Mouse (Mus musculus) limb, embryonic 10.5 days (tissue): ENCODE data around the gene Fam180a. TPM values are rescaled to one million over a fixed set of nuclear protein-coding genes. Genes with fewer than 3 reads are reported as not detected.

Experiments used
- DNase-seq: peaks from one replicate; pipeline ENCODE4 v3.0.0-alpha.2; 2017; ENCODE audit warnings: low spot score
- H3K27ac ChIP-seq: fragments of 300-500 bp; sonication (generic); 2 replicates; pipeline ENCODE4 v1.5.1; 2016; ENCODE audit warnings: mild to moderate bottlenecking
- H3K27me3 ChIP-seq: fragments of 300-500 bp; sonication (generic); 2 replicates; pipeline ENCODE4 v1.6.1; 2016; ENCODE audit warnings: low read depth, mild to moderate bottlenecking; ENCODE audit not compliant: poor library complexity, severe bottlenecking
- H3K36me3 ChIP-seq: fragments of 300-500 bp; sonication (generic); 2 replicates; pipeline ENCODE4 v1.6.1; 2016; ENCODE audit warnings: mild to moderate bottlenecking, moderate library complexity
- H3K4me1 ChIP-seq: fragments of 300-500 bp; sonication (generic); 2 replicates; pipeline ENCODE4 v1.6.1; 2016
- H3K4me3 ChIP-seq: fragments of 300-500 bp; sonication (generic); 2 replicates; pipeline ENCODE4 v1.5.1; 2016; ENCODE audit warnings: mild to moderate bottlenecking, moderate library complexity
- H3K9me3 ChIP-seq: fragments of 300-500 bp; sonication (generic); replicated peaks from 2 replicates; pipeline ENCODE4 v1.6.1; 2016; ENCODE audit warnings: mild to moderate bottlenecking
- WGBS: fragments of 180-500 bp; shearing (Covaris S2); methylation state at CpG from one replicate; pipeline ENCODE4 v1.1.7; 2016; 5-methylcytosine and 5-hydroxymethylcytosine counted together
- polyA plus RNA-seq: library from polyadenylated mRNA; unstranded; fragments of >200 nt; fragmentation: Nextera tagmentation; extraction: Ambion mirVana; gene quantifications from 2 replicates; pipeline ENCODE4 v1.2.1, GENCODE M21; 2016

Gene Fam180a
- polyA plus RNA-seq, 1 experiment from 2014 or later = not detected

- 89% methylated on average over 20 of the region's 20 CpGs for WGBS
- no peak overlapping the region for H3K27ac ChIP-seq
- H3K4me1 ChIP-seq = 0 out of 2 replicates have a peak, but pooled peaks cover 3% of the 10 kb centered on the region
- no peaks in the 10 kb centered on the region for H3K36me3 ChIP-seq
- no peak overlapping the region for H3K4me3 ChIP-seq
- H3K9me3 ChIP-seq = no peaks in the 10 kb centered on the region
- no peak for DNase-seq
- no peaks in the 10 kb centered on the region for H3K27me3 ChIP-seq
Observed at GRCm38 (mm10) chr6:35271868-35272765, 53.8 kb downstream of the Fam180a start.

GRCm38 (mm10) chr6:35271094-35271855 is 54.7 kb downstream of the Fam180a start:
- no peak for DNase-seq
- WGBS = 92% methylated on average over 12 of the region's 12 CpGs
- no peak overlapping the region for H3K4me3 ChIP-seq

GRCm38 (mm10) chr6:35269643-35270042 is 56.3 kb downstream of the Fam180a start:
- Histone ChIP-seq H3K4me1 (0 out of 2 replicates have a peak, but pooled peaks cover 3% of the 10 kb centered on the region), H3K27me3 (no peaks in the 10 kb centered on the region), H3K27ac (no peak overlapping the region), H3K9me3 (no peaks in the 10 kb centered on the region), H3K4me3 (no peak overlapping the region), H3K36me3 (peaks cover 9% of the 10 kb centered on the region)
- WGBS = 81% methylated on average over 13 of the region's 13 CpGs
- no peak for DNase-seq

More at GRCm38 (mm10) chr6:35271094-35271855, 54.7 kb downstream of the Fam180a start:
- Histone ChIP-seq H3K36me3 (peaks cover 4% of the 10 kb centered on the region), H3K27me3 (no peaks in the 10 kb centered on the region), H3K27ac (no peak overlapping the region), H3K9me3 (no peaks in the 10 kb centered on the region), H3K4me1 (0 out of 2 replicates have a peak, but pooled peaks cover 3% of the 10 kb centered on the region)

- no peak overlapping the region for H3K27ac ChIP-seq
- H3K27me3 ChIP-seq = no peaks in the 10 kb centered on the region
- no peak for DNase-seq
- H3K4me1 ChIP-seq = 0 out of 2 replicates have a peak, but pooled peaks cover 1% of the 10 kb centered on the region
- H3K9me3 ChIP-seq = no peaks in the 10 kb centered on the region
- peaks cover 15% of the 10 kb centered on the region for H3K36me3 ChIP-seq
- WGBS = 95% methylated on average over 13 of the region's 13 CpGs
- H3K4me3 ChIP-seq = no peak overlapping the region
Observed at GRCm38 (mm10) chr6:35268711-35269110, 57.2 kb downstream of the Fam180a start.

- Histone ChIP-seq H3K4me3 (no peak overlapping the region), H3K27ac (no peak overlapping the region), H3K9me3 (no peaks in the 10 kb centered on the region), H3K27me3 (no peaks in the 10 kb centered on the region), H3K4me1 (no peaks in the 10 kb centered on the region), H3K36me3 (peaks cover 45% of the 10 kb centered on the region)
- DNase-seq = no peak
- WGBS = 90% methylated on average over 15 of the region's 15 CpGs
Observed at GRCm38 (mm10) chr6:35265580-35266278, 60.2 kb downstream of the Fam180a start.

Other genes starting within 250 kb of the Fam180a start
- 24.3 and 26.9 TPM in 2 replicates for gene Cnot4, start 192.4 kb downstream of the Fam180a start, polyA plus RNA-seq
- 59.6 and 60.1 TPM in 2 replicates for gene Nup205, start 148.7 kb downstream of the Fam180a start, polyA plus RNA-seq
- gene Slc13a4, start 18.0 kb downstream of the Fam180a start, polyA plus RNA-seq = 0.38 and 0.40 TPM in 2 replicates
- 141 and 155 TPM in 2 replicates for gene Mtpn, start 213.7 kb upstream of the Fam180a start, polyA plus RNA-seq